Mouse (Mus musculus) olfactory bulb, adult 2 months (tissue): ENCODE measurements around the gene Ilf2. TPM values are rescaled to one million over a fixed set of nuclear protein-coding genes. Genes with fewer than 3 reads are reported as not detected.

Experiments
- H3K27ac ChIP-seq: fragments of 200-500 bp; 2 replicates; pipeline ENCODE4 v1.5.1; 2012; ENCODE audit warnings: low read depth, low read length; ENCODE audit not compliant: insufficient read depth
- H3K4me1 ChIP-seq: fragments of 200-500 bp; 2 replicates; pipeline ENCODE4 v1.6.1; 2012; ENCODE audit warnings: low read length; ENCODE audit not compliant: control insufficient read depth, insufficient read depth
- H3K4me3 ChIP-seq: fragments of 200-500 bp; 2 replicates; pipeline ENCODE4 v1.5.1; 2012; ENCODE audit warnings: mild to moderate bottlenecking, low read depth, low read length, moderate library complexity; ENCODE audit not compliant: insufficient read depth
- CTCF ChIP-seq: fragments of 200-500 bp; IDR thresholded peaks from 2 replicates; pipeline ENCODE4 v1.5.1; 2012; ENCODE audit warnings: low read depth, mild to moderate bottlenecking, low read length, moderate library complexity; ENCODE audit not compliant: insufficient read depth
- POLR2A ChIP-seq: fragments of 200-500 bp; IDR thresholded peaks from 2 replicates; pipeline ENCODE4 v1.6.1; 2012; ENCODE audit warnings: mild to moderate bottlenecking, low read depth, low read length, moderate library complexity; ENCODE audit not compliant: insufficient read depth
- WGBS: fragments of 180-500 bp; shearing (Covaris S2); methylation state at CpG from one replicate; pipeline ENCODE4 v1.1.7; 2018; 5-methylcytosine and 5-hydroxymethylcytosine counted together
- polyA plus RNA-seq: library from polyadenylated mRNA; stranded (reverse); fragments of >200 nt; gene quantifications from 2 replicates; pipeline ENCODE4 v1.2.4, GENCODE M21; 2012; ENCODE audit warnings: low replicate concordance; ENCODE audit not compliant: missing spikeins, insufficient read depth, insufficient read length

Gene Ilf2
- polyA plus RNA-seq, 1 experiment = not detected

DNA sequence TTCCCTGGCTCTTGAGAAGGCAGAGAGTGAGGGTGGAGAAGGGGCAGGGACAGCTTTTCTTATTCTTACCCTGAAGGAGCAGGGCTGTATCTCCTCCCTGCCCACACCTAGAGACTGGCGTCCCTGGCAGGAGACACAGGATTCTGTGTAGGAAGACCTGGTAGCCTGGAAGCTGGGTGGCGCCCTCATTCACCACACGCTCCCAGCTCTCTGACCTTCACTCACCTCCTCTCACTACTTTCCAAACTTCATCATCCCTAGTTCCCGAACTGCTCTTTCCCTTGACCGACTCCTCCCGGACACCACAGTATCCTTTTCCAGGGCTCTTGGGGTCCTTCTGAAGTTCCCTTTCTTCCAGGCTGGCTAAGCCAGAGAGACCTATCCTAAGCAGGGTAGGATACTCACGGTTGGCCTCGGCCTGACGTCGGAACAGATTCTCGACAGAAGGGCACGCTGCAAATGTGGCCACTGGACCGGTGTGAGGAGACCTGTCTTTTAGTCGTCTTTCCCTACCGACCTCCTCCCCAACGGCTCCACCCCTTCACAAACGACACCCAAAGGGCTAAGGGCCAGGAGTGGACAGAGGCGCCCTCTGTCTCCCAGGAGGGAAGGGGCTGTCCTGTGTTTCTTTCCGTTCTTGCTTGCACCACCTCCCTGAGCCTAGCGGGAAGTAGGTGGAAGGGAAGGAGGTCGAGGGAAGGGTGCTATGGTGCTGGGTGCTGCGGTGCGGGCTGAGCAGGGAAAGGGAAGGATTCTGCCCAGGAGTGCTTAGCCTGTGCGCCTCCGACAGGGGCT is 38.1 kb downstream of the Ilf2 start, which contains the start of the genes S100a1 and S100a13:
TSS of gene S100a1 (minus strand) at position 597 of the 795 bp plus-strand sequence.
TSS of gene S100a13 (plus strand) at position 640 of the 795 bp plus-strand sequence.
- 11% methylated on average over 25 of the region's 25 CpGs for WGBS
- Histone ChIP-seq H3K27ac (peak within 1 kb of the TSS; percentile 36; the same call in 1 of the 2 replicates), H3K4me3 (peak within 1 kb of the TSS; percentile 40), H3K4me1 (peaks cover 15% of the 10 kb centered on the region)
- TF ChIP-seq CTCF (no peak), POLR2A (no peak)

GRCm38 (mm10) chr3:90514691-90515090 is 38.8 kb downstream of the Ilf2 start:
- Histone ChIP-seq H3K27ac (peak overlapping the region; percentile 36; the same call in 1 of the 2 replicates), H3K4me1 (peaks cover 15% of the 10 kb centered on the region), H3K4me3 (peak overlapping the region; percentile 40)
- 3% methylated on average over 10 of the region's 10 CpGs for WGBS
- TF ChIP-seq POLR2A (no peak), CTCF (no peak)

DNA sequence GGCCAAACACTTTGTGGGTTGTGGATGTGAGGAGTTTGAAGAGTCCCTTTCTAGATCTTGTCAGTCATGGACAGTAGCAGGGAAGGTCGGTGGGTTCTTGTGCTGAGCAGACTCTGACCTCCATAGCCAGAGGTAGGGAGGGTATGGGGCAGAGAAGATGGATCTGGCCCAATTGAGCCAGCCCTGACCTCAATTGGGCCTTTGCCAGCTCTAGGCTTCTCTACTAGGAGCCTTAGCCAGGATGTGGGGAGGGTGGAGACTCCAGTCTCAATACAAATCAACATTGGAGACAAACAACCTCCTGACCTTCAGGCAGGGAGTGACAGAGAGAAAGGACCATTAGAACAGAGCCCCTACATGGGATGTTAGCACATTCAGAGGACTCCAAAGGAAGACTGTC is 39.3 kb downstream of the Ilf2 start:
- TF ChIP-seq POLR2A (no peak), CTCF (no peak)
- H3K4me3 ChIP-seq = peak overlapping the region; percentile 40
- 36% methylated on average over 1 of the region's 1 CpGs for WGBS
- H3K4me1 ChIP-seq = peaks cover 15% of the 10 kb centered on the region
- H3K27ac ChIP-seq = peak overlapping the region; percentile 36; the same call in 1 of the 2 replicates

- Histone ChIP-seq H3K4me1 (peaks cover 15% of the 10 kb centered on the region), H3K4me3 (no peak overlapping the region), H3K27ac (no peak overlapping the region)
- no peak for TF ChIP-seq CTCF
- no peak for TF ChIP-seq POLR2A
- WGBS = 95% methylated on average over 4 of the region's 4 CpGs
Observed at GRCm38 (mm10) chr3:90515789-90516188, 39.9 kb downstream of the Ilf2 start.

DNA sequence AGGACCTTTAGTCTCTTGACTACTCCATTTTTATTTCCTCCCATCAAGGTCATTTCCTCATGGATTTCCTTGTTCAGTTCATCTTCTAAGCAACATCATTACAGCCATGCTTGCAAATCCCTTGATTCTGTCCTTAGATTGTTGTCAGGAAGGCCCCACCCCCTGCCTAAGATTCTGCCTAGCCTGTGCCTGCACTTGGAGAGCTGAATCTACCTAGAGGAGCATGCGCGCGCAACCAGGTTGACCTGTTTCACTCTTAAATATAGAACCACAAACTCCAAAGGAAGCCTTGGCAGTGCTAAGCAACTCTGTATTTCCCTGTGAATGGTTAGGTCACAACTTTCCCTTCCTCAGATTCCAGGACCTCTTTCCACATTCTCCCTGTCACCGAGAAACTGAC is 41.8 kb downstream of the Ilf2 start:
- Histone ChIP-seq H3K4me1 (peaks cover 15% of the 10 kb centered on the region), H3K4me3 (no peak overlapping the region), H3K27ac (no peak overlapping the region)
- TF ChIP-seq POLR2A = no peak
- no peak for TF ChIP-seq CTCF
- WGBS = 80% methylated on average over 4 of the region's 4 CpGs

DNA sequence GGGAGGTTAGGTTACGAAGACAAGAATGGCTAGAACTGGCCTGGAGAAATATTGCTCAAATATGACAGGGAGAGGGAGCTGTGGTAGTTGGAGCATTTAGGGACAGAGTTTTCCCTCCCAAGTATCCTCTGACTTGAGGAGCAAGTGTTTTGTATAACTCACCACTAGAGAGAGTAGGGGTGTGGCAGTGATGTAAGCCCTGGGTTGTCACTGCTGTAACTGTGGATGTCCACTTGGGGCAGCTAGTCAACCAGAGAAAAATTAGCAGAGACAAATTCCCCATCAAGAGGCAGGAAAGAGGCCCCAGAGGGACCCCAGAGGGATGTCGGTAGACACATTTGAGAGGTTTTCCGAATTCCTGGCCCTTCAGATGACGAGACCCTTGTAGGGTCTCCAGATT is 49.5 kb downstream of the Ilf2 start:
- H3K4me3 ChIP-seq = no peak overlapping the region
- TF ChIP-seq CTCF (no peak), POLR2A (no peak)
- H3K27ac ChIP-seq = no peak overlapping the region
- no peaks in the 10 kb centered on the region for H3K4me1 ChIP-seq
- WGBS = 69% methylated on average over 4 of the region's 4 CpGs

DNA sequence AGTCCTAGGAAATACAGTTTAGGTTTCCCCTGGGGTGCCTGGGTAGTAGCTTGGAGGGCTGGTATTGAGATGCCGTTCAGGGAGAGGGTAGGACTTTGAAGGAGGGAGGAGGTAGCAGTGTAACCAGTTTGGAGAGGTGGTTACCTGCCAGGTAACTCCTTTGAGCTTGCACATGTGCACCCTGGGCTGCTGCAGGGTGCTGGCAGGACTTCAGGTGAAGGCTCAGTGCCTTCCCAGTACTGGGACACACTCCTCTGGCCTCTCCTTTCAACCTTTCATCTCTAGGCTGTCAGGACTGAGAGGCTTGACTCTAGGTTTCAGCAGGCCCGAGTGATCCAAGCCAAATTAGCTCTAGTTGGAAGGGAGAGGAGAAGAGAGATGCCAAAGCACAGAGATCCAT is 50.1 kb downstream of the Ilf2 start:
- no peak for TF ChIP-seq CTCF
- TF ChIP-seq POLR2A = no peak
- Histone ChIP-seq H3K4me3 (no peak overlapping the region), H3K4me1 (no peaks in the 10 kb centered on the region), H3K27ac (no peak overlapping the region)
- WGBS = 62% methylated on average over 2 of the region's 2 CpGs

DNA sequence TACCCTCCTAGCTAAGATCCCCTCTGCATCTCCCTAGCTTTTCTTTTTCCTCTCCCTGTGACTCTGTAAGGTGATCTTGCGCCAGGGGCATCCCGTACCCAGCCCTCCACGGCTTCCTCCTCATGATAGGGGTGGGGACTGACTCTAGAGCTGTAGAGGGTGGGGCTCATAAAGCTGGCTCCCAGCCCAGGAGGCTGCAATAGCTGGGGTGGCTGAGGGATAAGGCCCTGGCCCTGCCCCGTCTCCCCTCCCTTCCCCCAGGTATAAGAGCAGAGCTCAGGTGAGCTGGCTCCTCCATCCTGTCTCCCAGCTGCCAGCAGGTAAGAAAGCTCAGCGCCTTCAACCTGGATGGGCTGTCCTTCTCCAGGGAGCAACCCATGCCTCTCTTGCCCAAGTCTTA is 50.7 kb downstream of the Ilf2 start, which contains the start of gene S100a14:
TSS of gene S100a14 (plus strand) at position 277 of the 400 bp plus-strand sequence.
- TF ChIP-seq POLR2A = no peak
- no peak for TF ChIP-seq CTCF
- Histone ChIP-seq H3K4me1 (no peaks in the 10 kb centered on the region), H3K4me3 (no peak within 1 kb of the TSS), H3K27ac (no peak within 1 kb of the TSS)
- 79% methylated on average over 5 of the region's 5 CpGs for WGBS

DNA sequence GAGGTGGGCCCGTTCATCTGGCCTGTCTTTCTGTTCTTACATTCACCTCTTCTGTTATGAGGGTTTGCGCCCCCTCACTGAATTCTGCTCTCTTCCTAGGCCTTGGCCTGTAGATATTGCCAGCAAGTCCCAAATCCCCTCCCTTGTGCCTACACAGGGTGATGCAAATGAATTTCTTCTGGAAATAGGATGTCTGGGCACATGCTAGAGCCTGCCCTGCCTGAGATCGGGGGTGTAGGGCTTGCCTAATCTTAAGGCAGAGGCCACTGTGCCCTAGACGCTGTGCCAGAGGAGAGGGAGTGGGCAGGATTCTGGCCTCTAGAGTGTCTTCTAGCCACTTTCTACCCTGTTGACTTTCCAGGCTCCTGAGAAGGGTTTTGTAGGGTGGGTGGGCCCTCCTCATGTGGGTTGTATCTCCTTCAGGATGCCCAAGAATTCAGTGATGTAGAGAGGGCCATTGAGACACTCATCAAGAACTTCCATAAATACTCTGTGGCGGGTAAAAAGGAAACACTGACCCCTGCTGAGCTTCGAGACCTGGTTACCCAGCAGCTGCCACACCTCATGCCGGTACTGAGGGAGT is 51.5 kb downstream of the Ilf2 start:
- 90% methylated on average over 7 of the region's 7 CpGs for WGBS
- Histone ChIP-seq H3K27ac (no peak overlapping the region), H3K4me1 (no peaks in the 10 kb centered on the region), H3K4me3 (no peak overlapping the region)
- no peak for TF ChIP-seq POLR2A
- TF ChIP-seq CTCF = no peak
